Mouse (Mus musculus) G1E-ER4 (cell line): ENCODE measurements around the gene Lrrfip1. TPM values are rescaled to one million over a fixed set of nuclear protein-coding genes. Genes with fewer than 3 reads are reported as not detected.

Source experiments
- GATA1 ChIP-seq: IDR thresholded peaks from one replicate; pipeline ENCODE4 v1.8.0; 2012; ENCODE audit warnings: low read length, inconsistent platforms
- polyA plus RNA-seq: library from polyadenylated mRNA; stranded (reverse); fragments of >175 nt; gene quantifications from 2 replicates; pipeline ENCODE4 v1.2.3, GENCODE M21; 2012

The Lrrfip1 gene
- polyA plus RNA-seq, 1 experiment, result not detected

DNA sequence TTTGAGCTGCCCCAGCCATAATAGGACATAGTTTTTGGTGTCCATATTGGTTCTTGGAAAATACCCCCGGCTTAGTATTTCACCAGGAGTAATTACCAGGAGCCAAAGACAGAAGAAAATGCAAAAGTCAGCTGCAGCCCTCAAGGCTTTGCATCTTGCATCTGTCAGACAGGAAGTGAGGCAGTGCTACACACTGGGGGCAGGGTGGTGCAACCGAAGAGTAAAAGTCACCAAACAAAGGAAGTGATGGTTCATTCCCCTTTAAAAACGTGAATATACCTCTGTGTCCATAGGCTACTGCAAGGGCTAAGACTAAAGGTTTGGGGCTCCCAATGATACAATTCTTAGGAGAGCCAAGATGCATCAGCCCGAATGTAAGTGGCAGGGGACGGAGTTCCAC, 98.0 kb downstream of the Lrrfip1 start:
- no peak for TF ChIP-seq GATA1

DNA sequence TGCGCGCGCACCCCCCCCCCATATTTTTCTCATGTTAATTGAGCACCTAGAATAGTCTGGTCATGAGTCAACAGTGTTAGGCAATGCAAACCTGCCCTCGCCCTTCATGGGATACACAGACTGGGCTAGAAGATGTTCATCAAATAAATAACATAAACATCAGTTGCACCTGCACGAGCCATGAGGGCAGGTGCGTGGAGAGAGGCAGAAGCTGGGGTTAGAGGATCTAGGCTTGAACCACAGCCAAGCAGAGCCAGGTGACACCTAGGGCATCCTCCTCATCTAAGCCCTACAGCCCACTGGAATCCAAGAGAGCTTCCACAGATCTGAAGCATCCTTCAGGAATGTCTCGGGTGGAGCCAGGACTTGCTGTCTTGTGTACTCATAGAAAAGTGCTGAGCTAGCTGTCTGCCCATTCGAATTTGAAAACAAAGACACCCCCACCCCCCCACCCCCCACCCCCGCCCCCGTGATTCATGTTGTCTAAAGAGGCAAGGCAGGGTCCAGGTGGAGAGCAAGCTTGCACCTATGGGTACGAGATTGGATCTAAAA, 98.8 kb downstream of the Lrrfip1 start:
- TF ChIP-seq GATA1, result no peak

GRCm38 (mm10) chr1:91098887-91099286, 100.3 kb downstream of the Lrrfip1 start:
- TF ChIP-seq GATA1, result no peak

DNA sequence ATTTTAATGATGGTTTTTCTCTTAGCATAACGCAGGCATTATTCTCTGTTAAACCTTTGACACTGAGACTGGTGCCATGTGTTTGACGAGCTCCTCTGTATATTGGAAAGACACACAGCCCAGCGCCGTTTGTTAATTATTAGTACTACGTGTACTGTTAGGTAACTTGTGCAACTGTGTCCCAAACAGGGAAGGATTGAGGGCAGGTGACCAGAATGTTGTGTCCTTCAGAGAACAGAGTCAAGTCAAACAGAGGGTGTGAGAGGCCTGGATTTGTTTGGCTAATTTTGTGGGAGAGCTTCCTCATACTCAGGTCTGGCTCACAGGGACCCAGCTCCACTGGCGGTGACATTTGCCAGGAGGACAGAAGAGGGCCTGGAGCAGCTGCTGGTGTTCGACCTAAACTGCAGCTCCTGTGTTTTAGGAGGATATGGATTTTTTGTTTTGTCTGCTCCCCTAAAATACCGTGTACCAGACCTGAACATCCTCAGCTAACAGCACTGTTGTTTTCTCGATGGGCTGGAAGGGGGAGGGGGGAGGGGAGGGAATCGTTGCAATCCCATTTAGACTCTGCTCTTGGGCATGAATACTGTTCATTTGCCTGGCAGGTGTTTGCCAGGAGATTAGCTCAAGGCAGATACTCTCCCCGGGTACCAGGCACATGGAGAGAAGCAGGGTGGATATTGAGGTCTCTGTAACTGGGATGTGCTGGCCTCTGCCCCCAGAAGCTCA, 103.3 kb downstream of the Lrrfip1 start:
- TF ChIP-seq GATA1, result no peak

DNA sequence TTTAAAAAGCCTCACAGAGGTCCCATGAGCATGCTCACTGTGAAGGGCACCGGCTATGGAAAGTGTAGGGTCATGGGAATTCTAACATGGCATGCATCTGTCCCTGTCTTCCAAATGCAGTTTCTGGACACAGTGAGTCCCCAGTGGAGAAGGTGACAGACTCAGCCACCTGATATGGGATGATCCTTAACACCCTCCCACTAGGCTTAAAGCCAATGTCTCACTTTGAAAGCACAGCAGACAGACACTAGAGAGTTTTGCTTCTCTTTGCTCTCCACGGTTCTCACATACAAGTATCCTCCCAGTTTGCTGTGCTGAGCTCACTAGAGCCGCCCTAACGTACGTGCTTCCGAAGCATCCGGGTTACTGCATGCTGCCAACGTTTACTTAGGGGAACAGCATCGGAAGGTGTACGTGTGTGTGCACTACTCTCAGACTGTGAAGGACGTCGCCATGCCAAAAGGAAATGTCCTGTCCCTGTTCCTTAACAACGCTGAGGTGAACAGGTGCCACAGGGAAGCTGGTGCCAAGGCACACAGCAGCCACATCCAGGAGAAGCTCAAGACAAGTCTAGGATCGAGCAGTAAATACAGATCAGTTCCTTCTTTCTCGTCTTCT, 104.9 kb downstream of the Lrrfip1 start:
- no peak for TF ChIP-seq GATA1

GRCm38 (mm10) chr1:91107548-91107947, 109.0 kb downstream of the Lrrfip1 start:
- no peak for TF ChIP-seq GATA1

GRCm38 (mm10) chr1:91109302-91109701, 110.8 kb downstream of the Lrrfip1 start:
- no peak for TF ChIP-seq GATA1

- no peak for TF ChIP-seq GATA1
These were observed 113.6 kb downstream of the Lrrfip1 start for GRCm38 (mm10) chr1:91112171-91112570.

GRCm38 (mm10) chr1:91112606-91113005, 114.1 kb downstream of the Lrrfip1 start:
- TF ChIP-seq GATA1, result no peak

- no peak for TF ChIP-seq GATA1
These were observed 123.6 kb downstream of the Lrrfip1 start for GRCm38 (mm10) chr1:91122121-91122520.

DNA sequence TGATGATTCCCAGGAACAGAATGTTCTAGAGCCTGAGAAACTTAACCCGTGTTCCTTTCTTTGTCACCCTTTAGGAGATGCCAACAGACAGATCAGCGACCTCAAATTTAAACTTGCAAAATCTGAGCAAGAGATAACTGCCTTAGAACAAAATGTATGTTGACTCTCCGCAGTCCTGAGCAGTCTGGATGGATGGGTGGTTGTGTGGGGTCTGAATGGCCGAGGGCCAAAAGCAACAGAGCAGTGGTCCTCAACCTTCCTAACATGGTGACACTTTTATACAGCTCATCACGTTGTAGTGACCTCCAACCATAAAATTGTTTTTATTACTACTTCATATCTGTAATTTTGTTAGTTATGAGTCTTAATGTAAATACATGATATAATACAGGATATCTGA, 124.5 kb downstream of the Lrrfip1 start:
- no peak for TF ChIP-seq GATA1

- TF ChIP-seq GATA1, result no peak
These were observed 124.9 kb downstream of the Lrrfip1 start for GRCm38 (mm10) chr1:91123466-91123865.

DNA sequence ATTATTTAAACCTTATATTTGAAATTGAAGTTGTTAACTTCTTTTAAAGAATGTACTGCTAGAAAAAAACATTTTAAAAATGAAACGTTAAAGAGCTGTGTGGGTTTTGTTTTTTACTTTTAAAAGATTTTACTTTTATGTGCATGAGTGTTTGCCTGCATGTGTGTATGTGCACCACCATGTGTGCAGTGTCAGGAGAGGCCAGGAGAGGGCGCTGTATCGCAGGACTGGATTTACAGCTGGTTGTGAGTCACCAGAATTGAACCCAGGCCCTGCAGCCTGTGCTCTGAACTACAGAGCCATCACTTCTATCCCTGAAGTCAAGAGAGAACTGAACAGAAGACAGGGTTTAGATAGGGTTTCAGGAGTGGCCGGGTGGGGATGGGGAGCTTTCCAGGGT, 130.3 kb downstream of the Lrrfip1 start:
- TF ChIP-seq GATA1, result no peak

DNA sequence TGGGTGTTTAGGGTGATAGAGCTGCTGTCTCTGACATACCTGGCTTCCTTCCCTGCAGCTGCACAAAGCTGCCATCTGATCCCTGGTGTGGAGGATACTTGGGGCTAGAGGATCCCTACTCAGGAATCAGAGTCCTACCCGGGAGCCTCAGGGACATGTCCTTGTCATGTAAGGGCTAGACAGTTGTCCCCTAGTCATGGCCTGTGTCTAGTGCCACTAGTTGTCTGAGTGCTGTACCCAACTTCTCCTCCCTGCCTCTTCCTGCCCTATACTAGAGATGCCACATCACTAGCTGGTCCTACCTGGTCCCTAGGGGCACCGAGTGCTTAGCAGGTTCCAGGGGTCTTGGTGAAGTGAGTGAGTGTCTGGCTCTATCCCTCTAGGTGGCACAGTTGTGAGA, 138.5 kb downstream of the Lrrfip1 start:
- no peak for TF ChIP-seq GATA1

- no peak for TF ChIP-seq GATA1
These were observed 146.3 kb downstream of the Lrrfip1 start, which contains the start of gene Rbm44 for GRCm38 (mm10) chr1:91144813-91145212. Gene Rbm44 (plus strand): TSS chr1:91145089.

GRCm38 (mm10) chr1:91151509-91151908, 153.0 kb downstream of the Lrrfip1 start:
- TF ChIP-seq GATA1, result no peak

- no peak for TF ChIP-seq GATA1
These were observed 168.3 kb downstream of the Lrrfip1 start for GRCm38 (mm10) chr1:91166798-91167197.
